Mouse (Mus musculus): ENCODE measurements around the gene Mcfd2. TPM values are rescaled to one million over a fixed set of nuclear protein-coding genes. Genes with fewer than 3 reads are reported as not detected.
"Not testable (repeated sequence)": the region's sequence is repeated elsewhere in the genome, so short reads cannot be mapped to it uniquely, and the experiment has no call there.

Mcfd2 gene
- polyA plus RNA-seq, 1 experiment = 62.1 TPM

- no peak overlapping the region for H3K27ac ChIP-seq (ENCODE audit: insufficient read depth, low read length)
- no peak overlapping the region for H3K4me3 ChIP-seq (ENCODE audit: insufficient read depth, low read length)
- no peak for TF ChIP-seq POLR2A (IDR thresholded peaks at IDR 0.05; ENCODE audit: extremely low read depth, insufficient read depth, low read length)
- TF ChIP-seq CTCF (IDR thresholded peaks at IDR 0.05; ENCODE audit: extremely low read depth, insufficient read depth, low read length) = no peak
- H3K4me1 ChIP-seq (ENCODE audit: control insufficient read depth, insufficient read depth, low read length) = no peaks in the 10 kb centered on the region
Observed at GRCm38 (mm10) chr17:87305065-87305464, 39.3 kb upstream of the Mcfd2 start.

GRCm38 (mm10) chr17:87304151-87304894 lies 38.6 kb upstream of the Mcfd2 start:
- no peak for TF ChIP-seq CTCF (IDR thresholded peaks at IDR 0.05; ENCODE audit: extremely low read depth, insufficient read depth, low read length)
- no peak for TF ChIP-seq POLR2A (IDR thresholded peaks at IDR 0.05; ENCODE audit: extremely low read depth, insufficient read depth, low read length)
- H3K4me3 ChIP-seq (ENCODE audit: insufficient read depth, low read length) = no peak overlapping the region
- no peak overlapping the region for H3K27ac ChIP-seq (ENCODE audit: insufficient read depth, low read length)
- H3K4me1 ChIP-seq (ENCODE audit: control insufficient read depth, insufficient read depth, low read length) = no peaks in the 10 kb centered on the region

- H3K27ac ChIP-seq (ENCODE audit: insufficient read depth, low read length) = no peak overlapping the region
- H3K4me3 ChIP-seq (ENCODE audit: insufficient read depth, low read length) = no peak overlapping the region
- TF ChIP-seq POLR2A (IDR thresholded peaks at IDR 0.05; ENCODE audit: extremely low read depth, insufficient read depth, low read length) (no peak), CTCF (IDR thresholded peaks at IDR 0.05; ENCODE audit: extremely low read depth, insufficient read depth, low read length) (no peak)
- no peaks in the 10 kb centered on the region for H3K4me1 ChIP-seq (ENCODE audit: control insufficient read depth, insufficient read depth, low read length)
Observed at GRCm38 (mm10) chr17:87302014-87302794, 36.5 kb upstream of the Mcfd2 start.

GRCm38 (mm10) chr17:87301607-87302006 lies 35.9 kb upstream of the Mcfd2 start:
- H3K4me1 ChIP-seq (ENCODE audit: control insufficient read depth, insufficient read depth, low read length); H3K4me3 ChIP-seq (ENCODE audit: insufficient read depth, low read length); H3K27ac ChIP-seq (ENCODE audit: insufficient read depth, low read length): not testable (repeated sequence)

- Histone ChIP-seq H3K4me1 (ENCODE audit: control insufficient read depth, insufficient read depth, low read length) (no peaks in the 10 kb centered on the region), H3K27ac (ENCODE audit: insufficient read depth, low read length) (no peak overlapping the region), H3K4me3 (ENCODE audit: insufficient read depth, low read length) (no peak overlapping the region)
- no peak for TF ChIP-seq CTCF (IDR thresholded peaks at IDR 0.05; ENCODE audit: extremely low read depth, insufficient read depth, low read length)
- no peak for TF ChIP-seq POLR2A (IDR thresholded peaks at IDR 0.05; ENCODE audit: extremely low read depth, insufficient read depth, low read length)
Observed at GRCm38 (mm10) chr17:87300340-87300739, 34.6 kb upstream of the Mcfd2 start.

GRCm38 (mm10) chr17:87298944-87299343 lies 33.2 kb upstream of the Mcfd2 start:
- Histone ChIP-seq H3K4me3 (ENCODE audit: insufficient read depth, low read length) (no peak overlapping the region), H3K27ac (ENCODE audit: insufficient read depth, low read length) (no peak overlapping the region), H3K4me1 (ENCODE audit: control insufficient read depth, insufficient read depth, low read length) (no peaks in the 10 kb centered on the region)
- TF ChIP-seq POLR2A (IDR thresholded peaks at IDR 0.05; ENCODE audit: extremely low read depth, insufficient read depth, low read length) (no peak), CTCF (IDR thresholded peaks at IDR 0.05; ENCODE audit: extremely low read depth, insufficient read depth, low read length) (no peak)

GRCm38 (mm10) chr17:87296701-87297100 lies 31.0 kb upstream of the Mcfd2 start:
- H3K27ac ChIP-seq (ENCODE audit: insufficient read depth, low read length); H3K4me1 ChIP-seq (ENCODE audit: control insufficient read depth, insufficient read depth, low read length); H3K4me3 ChIP-seq (ENCODE audit: insufficient read depth, low read length): not testable (repeated sequence)

- H3K4me3 ChIP-seq (ENCODE audit: insufficient read depth, low read length) = no peak overlapping the region
- H3K4me1 ChIP-seq (ENCODE audit: control insufficient read depth, insufficient read depth, low read length) = no peaks in the 10 kb centered on the region
- TF ChIP-seq CTCF (IDR thresholded peaks at IDR 0.05; ENCODE audit: extremely low read depth, insufficient read depth, low read length) = no peak
- TF ChIP-seq POLR2A (IDR thresholded peaks at IDR 0.05; ENCODE audit: extremely low read depth, insufficient read depth, low read length) = no peak
- H3K27ac ChIP-seq (ENCODE audit: insufficient read depth, low read length) = no peak overlapping the region
Observed at GRCm38 (mm10) chr17:87295738-87296137, 30.0 kb upstream of the Mcfd2 start.

GRCm38 (mm10) chr17:87293125-87293524 lies 27.4 kb upstream of the Mcfd2 start:
- no peak for TF ChIP-seq CTCF (IDR thresholded peaks at IDR 0.05; ENCODE audit: extremely low read depth, insufficient read depth, low read length)
- Histone ChIP-seq H3K4me3 (ENCODE audit: insufficient read depth, low read length) (no peak overlapping the region), H3K27ac (ENCODE audit: insufficient read depth, low read length) (no peak overlapping the region), H3K4me1 (ENCODE audit: control insufficient read depth, insufficient read depth, low read length) (no peaks in the 10 kb centered on the region)

GRCm38 (mm10) chr17:87291782-87292181 lies 26.0 kb upstream of the Mcfd2 start:
- no peaks in the 10 kb centered on the region for H3K4me1 ChIP-seq (ENCODE audit: control insufficient read depth, insufficient read depth, low read length)
- H3K4me3 ChIP-seq (ENCODE audit: insufficient read depth, low read length) = no peak overlapping the region
- TF ChIP-seq CTCF (IDR thresholded peaks at IDR 0.05; ENCODE audit: extremely low read depth, insufficient read depth, low read length) = no peak
- no peak for TF ChIP-seq POLR2A (IDR thresholded peaks at IDR 0.05; ENCODE audit: extremely low read depth, insufficient read depth, low read length)
- H3K27ac ChIP-seq (ENCODE audit: insufficient read depth, low read length) = no peak overlapping the region

Data from cortical plate, adult 2 months (tissue).